Mouse (Mus musculus): ENCODE results near the gene Il1rl2.
A peak's percentile ranks its signal among the peaks of the same experiment; 100 is the strongest.

Gene Il1rl2

GRCm38 (mm10) chr1:40378794-40379193 is 54.4 kb downstream of the Il1rl2 start:
- DNase-seq (ENCODE audit: low read depth, low spot score): peak; percentile 61

GRCm38 (mm10) chr1:40380111-40380510 is 55.7 kb downstream of the Il1rl2 start:
- DNase-seq (ENCODE audit: low read depth, low spot score): peak; percentile 65

GRCm38 (mm10) chr1:40380990-40381389 is 56.6 kb downstream of the Il1rl2 start:
- no peak for DNase-seq (ENCODE audit: low read depth, low spot score)

GRCm38 (mm10) chr1:40382841-40383240 is 58.4 kb downstream of the Il1rl2 start:
- no peak for DNase-seq (ENCODE audit: low read depth, low spot score)

GRCm38 (mm10) chr1:40384931-40385545 is 60.6 kb downstream of the Il1rl2 start:
- DNase-seq (ENCODE audit: low read depth, low spot score): no peak

- no peak for DNase-seq (ENCODE audit: low read depth, low spot score)
Observed at GRCm38 (mm10) chr1:40391374-40391773, 67.0 kb downstream of the Il1rl2 start.

- no peak for DNase-seq (ENCODE audit: low read depth, low spot score)
Observed at GRCm38 (mm10) chr1:40392535-40392934, 68.1 kb downstream of the Il1rl2 start.

- DNase-seq (ENCODE audit: low read depth, low spot score): no peak
Observed at GRCm38 (mm10) chr1:40393214-40393613, 68.8 kb downstream of the Il1rl2 start.

- no peak for DNase-seq (ENCODE audit: low read depth, low spot score)
Observed at GRCm38 (mm10) chr1:40399639-40400038, 75.2 kb downstream of the Il1rl2 start.

- no peak for DNase-seq (ENCODE audit: low read depth, low spot score)
Observed at GRCm38 (mm10) chr1:40404682-40405081, 80.3 kb downstream of the Il1rl2 start.

GRCm38 (mm10) chr1:40409882-40410281 is 85.5 kb downstream of the Il1rl2 start:
- DNase-seq (ENCODE audit: low read depth, low spot score): no peak

- no peak for DNase-seq (ENCODE audit: low read depth, low spot score)
Observed at GRCm38 (mm10) chr1:40413039-40413438, 88.6 kb downstream of the Il1rl2 start.

GRCm38 (mm10) chr1:40414276-40414675 is 89.9 kb downstream of the Il1rl2 start:
- peak; percentile 56 for DNase-seq (ENCODE audit: low read depth, low spot score)

GRCm38 (mm10) chr1:40414863-40415656 is 90.7 kb downstream of the Il1rl2 start:
- no peak for DNase-seq (ENCODE audit: low read depth, low spot score)

GRCm38 (mm10) chr1:40417034-40417433 is 92.6 kb downstream of the Il1rl2 start:
- DNase-seq (ENCODE audit: low read depth, low spot score): no peak

All from mesoderm, embryonic 11.5 days (tissue).